Mouse (Mus musculus): ENCODE data around the gene Rpl21.
A peak's percentile ranks its signal among the peaks of the same experiment; 100 is the strongest.

The Rpl21 gene

GRCm38 (mm10) chr5:146832769-146833448 is at the start of gene Rpl21:
TSS of gene Rpl21 (plus strand) at chr5:146832890.
- DNase-seq (ENCODE audit: low read depth, low spot score), result peak; percentile 94

- DNase-seq (ENCODE audit: low read depth, low spot score), result no peak
Observed at GRCm38 (mm10) chr5:146783300-146783699, 49.4 kb upstream of the Rpl21 start.

GRCm38 (mm10) chr5:146783891-146784290 is 48.8 kb upstream of the Rpl21 start:
- DNase-seq (ENCODE audit: low read depth, low spot score), result no peak

GRCm38 (mm10) chr5:146786123-146786522 is 46.6 kb upstream of the Rpl21 start:
- no peak for DNase-seq (ENCODE audit: low read depth, low spot score)

- DNase-seq (ENCODE audit: low read depth, low spot score), result no peak
Observed at GRCm38 (mm10) chr5:146789413-146789812, 43.3 kb upstream of the Rpl21 start.

- DNase-seq (ENCODE audit: low read depth, low spot score), result no peak
Observed at GRCm38 (mm10) chr5:146790944-146791343, 41.7 kb upstream of the Rpl21 start.

GRCm38 (mm10) chr5:146792140-146792791 is 40.4 kb upstream of the Rpl21 start:
- DNase-seq (ENCODE audit: low read depth, low spot score), result no peak

GRCm38 (mm10) chr5:146793630-146794083 is 39.0 kb upstream of the Rpl21 start:
- no peak for DNase-seq (ENCODE audit: low read depth, low spot score)

- peak; percentile 48 for DNase-seq (ENCODE audit: low read depth, low spot score)
Observed at GRCm38 (mm10) chr5:146794084-146794852, 38.4 kb upstream of the Rpl21 start.

GRCm38 (mm10) chr5:146794853-146795252 is 37.8 kb upstream of the Rpl21 start, which contains the start of gene Usp12:
TSS of gene Usp12 (minus strand) at chr5:146795006.
- peak; percentile 96 for DNase-seq (ENCODE audit: low read depth, low spot score)

GRCm38 (mm10) chr5:146795728-146796127 is 37.0 kb upstream of the Rpl21 start:
- no peak for DNase-seq (ENCODE audit: low read depth, low spot score)

GRCm38 (mm10) chr5:146798031-146798430 is 34.7 kb upstream of the Rpl21 start:
- DNase-seq (ENCODE audit: low read depth, low spot score), result no peak

GRCm38 (mm10) chr5:146806004-146806430 is 26.7 kb upstream of the Rpl21 start:
- no peak for DNase-seq (ENCODE audit: low read depth, low spot score)

- no peak for DNase-seq (ENCODE audit: low read depth, low spot score)
Observed at GRCm38 (mm10) chr5:146809951-146810350, 22.7 kb upstream of the Rpl21 start.

- DNase-seq (ENCODE audit: low read depth, low spot score), result no peak
Observed at GRCm38 (mm10) chr5:146812866-146813265, 19.8 kb upstream of the Rpl21 start.

- no peak for DNase-seq (ENCODE audit: low read depth, low spot score)
Observed at GRCm38 (mm10) chr5:146813421-146813820, 19.3 kb upstream of the Rpl21 start.

GRCm38 (mm10) chr5:146815394-146815793 is 17.3 kb upstream of the Rpl21 start:
- DNase-seq (ENCODE audit: low read depth, low spot score), result no peak

GRCm38 (mm10) chr5:146817583-146817982 is 15.1 kb upstream of the Rpl21 start:
- no peak for DNase-seq (ENCODE audit: low read depth, low spot score)

GRCm38 (mm10) chr5:146818906-146819623 is 13.6 kb upstream of the Rpl21 start:
- DNase-seq (ENCODE audit: low read depth, low spot score), result no peak

- no peak for DNase-seq (ENCODE audit: low read depth, low spot score)
Observed at GRCm38 (mm10) chr5:146823005-146823404, 9.7 kb upstream of the Rpl21 start.

- DNase-seq (ENCODE audit: low read depth, low spot score), result no peak
Observed at GRCm38 (mm10) chr5:146829528-146829927, 3.2 kb upstream of the Rpl21 start.

GRCm38 (mm10) chr5:146832435-146832768 is 288 bp upstream of the Rpl21 start:
- DNase-seq (ENCODE audit: low read depth, low spot score), result no peak

All from mesoderm, embryonic 11.5 days (tissue).